Mouse (Mus musculus): ENCODE measurements around the gene Rpl32. TPM values are rescaled to one million over a fixed set of nuclear protein-coding genes. Genes with fewer than 3 reads are reported as not detected.

Gene Rpl32
- polyA plus RNA-seq, 1 experiment from 2014 or later: 1,744 TPM

- Histone ChIP-seq H3K36me3 (peaks cover 81% of the 10 kb centered on the region), H3K27me3 (ENCODE audit: insufficient read depth, poor library complexity, severe bottlenecking) (no peaks in the 10 kb centered on the region), H3K9me3 (no peaks in the 10 kb centered on the region), H3K27ac (no peak overlapping the region), H3K4me1 (replicated peaks) (peaks cover 19% of the 10 kb centered on the region), H3K4me3 (no peak overlapping the region)
- no peak for DNase-seq (ENCODE audit: low spot score)
- WGBS: 76% methylated on average over 10 of the region's 10 CpGs
Measured at GRCm38 (mm10) chr6:115804432-115805192, 3.9 kb downstream of the Rpl32 start.

- Histone ChIP-seq H3K27ac (no peak overlapping the region), H3K36me3 (peaks cover 90% of the 10 kb centered on the region)
Measured at GRCm38 (mm10) chr6:115803541-115804382, 4.8 kb downstream of the Rpl32 start.

GRCm38 (mm10) chr6:115801811-115802210 is 6.7 kb downstream of the Rpl32 start:
- 99% methylated on average over 3 of the region's 3 CpGs for WGBS
- peaks cover 10% of the 10 kb centered on the region for H3K4me1 ChIP-seq (replicated peaks)
- H3K27ac ChIP-seq: no peak overlapping the region
- no peak for DNase-seq (ENCODE audit: low spot score)
- no peaks in the 10 kb centered on the region for H3K9me3 ChIP-seq
- no peaks in the 10 kb centered on the region for H3K27me3 ChIP-seq (ENCODE audit: insufficient read depth, poor library complexity, severe bottlenecking)
- peaks cover 99% of the 10 kb centered on the region for H3K36me3 ChIP-seq
- no peak overlapping the region for H3K4me3 ChIP-seq

More at GRCm38 (mm10) chr6:115803541-115804382, 4.8 kb downstream of the Rpl32 start:
- peaks cover 19% of the 10 kb centered on the region for H3K4me1 ChIP-seq (replicated peaks)
- no peak overlapping the region for H3K4me3 ChIP-seq
- H3K9me3 ChIP-seq: no peaks in the 10 kb centered on the region
- no peaks in the 10 kb centered on the region for H3K27me3 ChIP-seq (ENCODE audit: insufficient read depth, poor library complexity, severe bottlenecking)
- DNase-seq (ENCODE audit: low spot score): peak; percentile 72
- WGBS: 50% methylated on average over 16 of the region's 16 CpGs

GRCm38 (mm10) chr6:115792691-115793215 is 15.8 kb downstream of the Rpl32 start:
- no peaks in the 10 kb centered on the region for H3K27me3 ChIP-seq (ENCODE audit: insufficient read depth, poor library complexity, severe bottlenecking)
- no peaks in the 10 kb centered on the region for H3K4me1 ChIP-seq (replicated peaks)
- H3K4me3 ChIP-seq: no peak overlapping the region
- H3K27ac ChIP-seq: no peak overlapping the region
- peaks cover 100% of the 10 kb centered on the region for H3K36me3 ChIP-seq
- H3K9me3 ChIP-seq: no peaks in the 10 kb centered on the region
- 93% methylated on average over 21 of the region's 21 CpGs for WGBS
- no peak for DNase-seq (ENCODE audit: low spot score)

- Histone ChIP-seq H3K27me3 (ENCODE audit: insufficient read depth, poor library complexity, severe bottlenecking) (no peaks in the 10 kb centered on the region), H3K36me3 (peaks cover 100% of the 10 kb centered on the region), H3K9me3 (no peaks in the 10 kb centered on the region), H3K27ac (no peak overlapping the region), H3K4me1 (replicated peaks) (no peaks in the 10 kb centered on the region), H3K4me3 (no peak overlapping the region)
- no peak for DNase-seq (ENCODE audit: low spot score)
- WGBS: 91% methylated on average over 34 of the region's 34 CpGs
Measured at GRCm38 (mm10) chr6:115791842-115792686, 16.5 kb downstream of the Rpl32 start.

GRCm38 (mm10) chr6:115791016-115791415 is 17.5 kb downstream of the Rpl32 start:
- 87% methylated on average over 10 of the region's 10 CpGs for WGBS
- Histone ChIP-seq H3K36me3 (peaks cover 100% of the 10 kb centered on the region), H3K4me3 (no peak overlapping the region), H3K4me1 (replicated peaks) (no peaks in the 10 kb centered on the region), H3K27me3 (ENCODE audit: insufficient read depth, poor library complexity, severe bottlenecking) (no peaks in the 10 kb centered on the region), H3K27ac (no peak overlapping the region), H3K9me3 (no peaks in the 10 kb centered on the region)
- no peak for DNase-seq (ENCODE audit: low spot score)

- H3K9me3 ChIP-seq: no peaks in the 10 kb centered on the region
- 93% methylated on average over 3 of the region's 3 CpGs for WGBS
- peaks cover 96% of the 10 kb centered on the region for H3K36me3 ChIP-seq
- no peak for DNase-seq (ENCODE audit: low spot score)
- no peaks in the 10 kb centered on the region for H3K4me1 ChIP-seq (replicated peaks)
- H3K27me3 ChIP-seq (ENCODE audit: insufficient read depth, poor library complexity, severe bottlenecking): no peaks in the 10 kb centered on the region
- no peak overlapping the region for H3K4me3 ChIP-seq
- no peak overlapping the region for H3K27ac ChIP-seq
Measured at GRCm38 (mm10) chr6:115782781-115783180, 25.8 kb downstream of the Rpl32 start.

GRCm38 (mm10) chr6:115776363-115776762 is 32.2 kb downstream of the Rpl32 start:
- Histone ChIP-seq H3K27ac (peak overlapping the region; percentile 98), H3K4me3 (peak overlapping the region; percentile 91), H3K27me3 (ENCODE audit: insufficient read depth, poor library complexity, severe bottlenecking) (no peaks in the 10 kb centered on the region), H3K9me3 (no peaks in the 10 kb centered on the region), H3K36me3 (peaks cover 37% of the 10 kb centered on the region), H3K4me1 (replicated peaks) (peaks cover 32% of the 10 kb centered on the region)
- DNase-seq (ENCODE audit: low spot score): no peak
- WGBS: 81% methylated on average over 9 of the region's 9 CpGs

GRCm38 (mm10) chr6:115775838-115776237 is 32.7 kb downstream of the Rpl32 start:
- H3K9me3 ChIP-seq: no peaks in the 10 kb centered on the region
- peaks cover 32% of the 10 kb centered on the region for H3K4me1 ChIP-seq (replicated peaks)
- 64% methylated on average over 3 of the region's 3 CpGs for WGBS
- peak overlapping the region; percentile 98 for H3K27ac ChIP-seq
- peaks cover 32% of the 10 kb centered on the region for H3K36me3 ChIP-seq
- H3K27me3 ChIP-seq (ENCODE audit: insufficient read depth, poor library complexity, severe bottlenecking): no peaks in the 10 kb centered on the region
- peak; percentile 16 for DNase-seq (ENCODE audit: low spot score)
- peak overlapping the region; percentile 91 for H3K4me3 ChIP-seq

- Histone ChIP-seq H3K36me3 (peaks cover 19% of the 10 kb centered on the region), H3K4me1 (replicated peaks) (peaks cover 32% of the 10 kb centered on the region), H3K4me3 (peak within 1 kb of the TSS; percentile 91), H3K9me3 (no peaks in the 10 kb centered on the region), H3K27ac (peak within 1 kb of the TSS; percentile 98), H3K27me3 (ENCODE audit: insufficient read depth, poor library complexity, severe bottlenecking) (no peaks in the 10 kb centered on the region)
- WGBS: under 1% methylated on average over 26 of the region's 28 CpGs
- DNase-seq (ENCODE audit: low spot score): peak; percentile 82
Measured at GRCm38 (mm10) chr6:115774501-115774921, 34.0 kb downstream of the Rpl32 start, which contains the start of gene Cand2. TSS of gene Cand2 (plus strand) at chr6:115774538.

GRCm38 (mm10) chr6:115773966-115774413 is 34.6 kb downstream of the Rpl32 start:
- Histone ChIP-seq H3K4me1 (replicated peaks) (peaks cover 32% of the 10 kb centered on the region), H3K36me3 (peaks cover 13% of the 10 kb centered on the region), H3K9me3 (no peaks in the 10 kb centered on the region), H3K4me3 (peak overlapping the region; percentile 91), H3K27ac (peak overlapping the region; percentile 98), H3K27me3 (ENCODE audit: insufficient read depth, poor library complexity, severe bottlenecking) (no peaks in the 10 kb centered on the region)
- WGBS: 2% methylated on average over 14 of the region's 14 CpGs
- peak; percentile 81 for DNase-seq (ENCODE audit: low spot score)

GRCm38 (mm10) chr6:115772604-115773003 is 35.9 kb downstream of the Rpl32 start:
- Histone ChIP-seq H3K9me3 (no peaks in the 10 kb centered on the region), H3K27ac (no peak overlapping the region), H3K36me3 (peaks cover 3% of the 10 kb centered on the region; the same call in 1 of the 2 replicates), H3K4me3 (no peak overlapping the region), H3K4me1 (replicated peaks) (peaks cover 33% of the 10 kb centered on the region), H3K27me3 (ENCODE audit: insufficient read depth, poor library complexity, severe bottlenecking) (no peaks in the 10 kb centered on the region)
- no peak for DNase-seq (ENCODE audit: low spot score)
- 93% methylated on average over 1 of the region's 1 CpGs for WGBS
